In genomic region chr2:165417291-165417690, GRCm38 (mm10) we compare ENCODE assay signal across 8 mouse cellular contexts. TPM values are rescaled to one million over a fixed set of nuclear protein-coding genes. Genes with fewer than 3 reads are reported as not detected.
DNase-seq lines count a peak whose midpoint lies in the region; ATAC-seq and TF ChIP-seq lines count a peak whose summit lies in the region.
"Had no signal": no experiment of that assay in that cellular context is flagged by ENCODE, and none has a peak within 500 bp of the region (broad histone marks: within the 10 kb centered on the region; RNA-seq: fewer than 3 reads in every experiment).

No protein-coding gene starts in this region.

- H3K9me3 ChIP-seq in forebrain, embryonic 13.5 days (replicated peaks): no peaks in the 10 kb centered on the region
- H3K9me3 ChIP-seq in limb, embryonic 14.5 days (ENCODE audit: control insufficient read depth, low read length): no peaks in the 10 kb centered on the region
- H3K9me3 ChIP-seq: limb, embryonic 15.5 days had no signal

- WGBS in forebrain, embryonic 13.5 days: 31% methylated on average over 7 of the region's 7 CpGs
- WGBS in limb, embryonic 14.5 days: 74% methylated on average over 7 of the region's 7 CpGs

- no peaks in the 10 kb centered on the region for H3K27me3 ChIP-seq in forebrain, embryonic 13.5 days
- H3K27me3 ChIP-seq in limb, embryonic 14.5 days (ENCODE audit: control insufficient read depth, insufficient read depth, low read length): no peaks in the 10 kb centered on the region
- H3K27me3 ChIP-seq: limb, embryonic 15.5 days had no signal

- no peak overlapping the region; the same call in 1 of the 2 replicates for H3K4me2 ChIP-seq in forebrain, embryonic 13.5 days
- H3K4me2 ChIP-seq in limb, embryonic 14.5 days (replicated peaks; ENCODE audit: low read depth, low read length, severe bottlenecking): no peak overlapping the region
- H3K4me2 ChIP-seq: limb, embryonic 15.5 days had no signal

- H3K4me3 ChIP-seq in forebrain, embryonic 13.5 days: no peak overlapping the region
- H3K4me3 ChIP-seq in limb, embryonic 14.5 days (replicated peaks; ENCODE audit: low read length): no peak overlapping the region
- H3K4me3 ChIP-seq: limb, embryonic 15.5 days had no signal

- no peak for TF ChIP-seq POLR2A in limb, embryonic 14.5 days (IDR thresholded peaks at IDR 0.05; ENCODE audit: borderline replicate concordance, extremely low read depth, insufficient read depth, insufficient read length)

- H3K9ac ChIP-seq in forebrain, embryonic 13.5 days: 0 out of 2 replicates have a peak overlapping the region, but pooled peaks have one; percentile 6
- no peak overlapping the region for H3K9ac ChIP-seq in limb, embryonic 14.5 days (ENCODE audit: low read depth, low read length, severe bottlenecking)
- H3K9ac ChIP-seq: limb, embryonic 15.5 days had no signal

- peaks cover 53% of the 10 kb centered on the region for H3K4me1 ChIP-seq in forebrain, embryonic 13.5 days
- H3K4me1 ChIP-seq in limb, embryonic 14.5 days (ENCODE audit: control insufficient read depth, insufficient read depth, low read length): peaks cover 11% of the 10 kb centered on the region

- no peaks in the 10 kb centered on the region for H3K36me3 ChIP-seq in forebrain, embryonic 13.5 days (ENCODE audit: poor library complexity, severe bottlenecking)
- no peaks in the 10 kb centered on the region for H3K36me3 ChIP-seq in limb, embryonic 14.5 days (ENCODE audit: control insufficient read depth, insufficient read depth, low read length)
- H3K36me3 ChIP-seq: limb, embryonic 15.5 days had no signal

- H3K27ac ChIP-seq in forebrain, embryonic 13.5 days: peak overlapping the region; percentile 75
- no peak overlapping the region for H3K27ac ChIP-seq in limb, embryonic 14.5 days (replicated peaks; ENCODE audit: low read depth, low read length)
- H3K27ac ChIP-seq: limb, embryonic 15.5 days had no signal

- ATAC-seq in forebrain, embryonic 13.5 days: peak; percentile 54
- no peak for ATAC-seq in limb, embryonic 14.5 days (ENCODE audit: low FRiP score, low read depth)

- peak; percentile 30 for DNase-seq in MN1 (ENCODE audit: low spot score)
- DNase-seq in adrenal gland, postnatal 14 days: peak; percentile 73
- peak; percentile 73 for DNase-seq in kidney, postnatal 10 days
- peak; percentile 33 for DNase-seq in limb, embryonic 14.5 days (ENCODE audit: low spot score)
- peak; percentile 86 to 87 for DNase-seq in right cerebral cortex, postnatal 10 days (ENCODE audit: low spot score in 2 of 2)
- DNase-seq in spleen, adult 18-20 months: no peak

RNA-seq across cellular contexts. Expression of gene Ocstamp, which starts 17.1 kb away (rescaled TPM):
- total RNA-seq in adrenal gland, postnatal 14 days (2021): 0.11 TPM in 1 of 2 replicates, not detected in the other
- not detected in 2 replicates for polyA plus RNA-seq in forebrain, embryonic 13.5 days (2015; fragmentation: Nextera tagmentation; extraction: Ambion mirVana)
- polyA plus RNA-seq in limb, embryonic 14.5 days (2012; rRNA removed): 0.18 and 0.23 TPM in 2 replicates
- 0.10 and 0.28 TPM in 2 replicates for polyA plus RNA-seq in limb, embryonic 14.5 days (2014; fragmentation: Nextera tagmentation; extraction: Ambion mirVana)

RNA-seq across cellular contexts. Expression of gene Zfp334, which starts 29.2 kb away (rescaled TPM):
- total RNA-seq in adrenal gland, postnatal 14 days (2021): 5.0 and 5.8 TPM in 2 replicates
- polyA plus RNA-seq in forebrain, embryonic 13.5 days (2015; fragmentation: Nextera tagmentation; extraction: Ambion mirVana): 13.6 and 15.5 TPM in 2 replicates
- polyA plus RNA-seq in limb, embryonic 14.5 days (2012; rRNA removed): 9.8 and 10.1 TPM in 2 replicates
- 8.6 and 10.8 TPM in 2 replicates for polyA plus RNA-seq in limb, embryonic 14.5 days (2014; fragmentation: Nextera tagmentation; extraction: Ambion mirVana)

RNA-seq across cellular contexts. Expression of gene Zfp663, which starts 48.8 kb away (rescaled TPM):
- not detected in 2 replicates for total RNA-seq in adrenal gland, postnatal 14 days (2021)
- polyA plus RNA-seq in forebrain, embryonic 13.5 days (2015; fragmentation: Nextera tagmentation; extraction: Ambion mirVana): 5.7 and 6.1 TPM in 2 replicates
- 0.46 and 0.49 TPM in 2 replicates for polyA plus RNA-seq in limb, embryonic 14.5 days (2012; rRNA removed)
- 0.44 and 0.68 TPM in 2 replicates for polyA plus RNA-seq in limb, embryonic 14.5 days (2014; fragmentation: Nextera tagmentation; extraction: Ambion mirVana)

RNA-seq across cellular contexts. Expression of gene Slc13a3, which starts 55.7 kb away (rescaled TPM):
- 0.71 and 11.3 TPM in 2 replicates for total RNA-seq in adrenal gland, postnatal 14 days (2021)
- 2.8 and 3.1 TPM in 2 replicates for polyA plus RNA-seq in forebrain, embryonic 13.5 days (2015; fragmentation: Nextera tagmentation; extraction: Ambion mirVana)
- polyA plus RNA-seq in limb, embryonic 14.5 days (2012; rRNA removed): 0.23 and 0.31 TPM in 2 replicates
- polyA plus RNA-seq in limb, embryonic 14.5 days (2014; fragmentation: Nextera tagmentation; extraction: Ambion mirVana): 0.26 and 0.47 TPM in 2 replicates

Comparison
In these comparisons a context has a peak if more than half of its experiments do, and no peak if none do; other contexts are left out.
1. DNase-seq: peak in MN1 (single experiment), adrenal gland, postnatal 14 days (single experiment), kidney, postnatal 10 days (single experiment), limb, embryonic 14.5 days (single experiment) and right cerebral cortex, postnatal 10 days (2 of 2); none in spleen, adult 18-20 months (0 of 2).